Mouse (Mus musculus) B cell, adult 67 days (primary cell): ENCODE data around the gene Olfr18. TPM values are rescaled to one million over a fixed set of nuclear protein-coding genes. Genes with fewer than 3 reads are reported as not detected.

Experiments
- total RNA-seq, 2 experiments: library from RNA; stranded (reverse); gene quantifications; 4 replicates each; pipeline ENCODE4 v1.2.4; 2023

Olfr18 gene
- total RNA-seq: not detected

GRCm38 (mm10) chr9:20335994-20336393 lies at the start of gene Olfr18:
Gene Olfr18, minus strand, starts transcription at chr9:20336094.

GRCm38 (mm10) chr9:20384532-20385342 lies 48.8 kb upstream of the Olfr18 start, which contains the start of gene Zfp560:
Gene Zfp560, minus strand, starts transcription at chr9:20385177.

GRCm38 (mm10) chr9:20298232-20298631 lies 37.7 kb downstream of the Olfr18 start, which contains the start of gene Olfr873:
Gene Olfr873, plus strand, starts transcription at chr9:20298532.

GRCm38 (mm10) chr9:20282051-20282450 lies 53.8 kb downstream of the Olfr18 start, which contains the start of gene Olfr39:
Gene Olfr39, plus strand, starts transcription at chr9:20282351.

Other genes with a start within 250 kb of the Olfr18 start
- not detected for gene Olfr868, start 237.5 kb downstream of the Olfr18 start, total RNA-seq
- not detected for gene Olfr869, start 207.1 kb downstream of the Olfr18 start, total RNA-seq
- gene Olfr870, start 162.0 kb downstream of the Olfr18 start, total RNA-seq: not detected
- gene Olfr871, start 123.9 kb downstream of the Olfr18 start, total RNA-seq: not detected
- not detected for gene Olfr872, start 99.0 kb downstream of the Olfr18 start, total RNA-seq
- not detected for gene Olfr39, start 53.7 kb downstream of the Olfr18 start, total RNA-seq
- not detected for gene Olfr873, start 37.6 kb downstream of the Olfr18 start, total RNA-seq
- gene Zfp560, start 49.1 kb upstream of the Olfr18 start, total RNA-seq: 10 to 100 TPM in 1 of 2 experiments, 1 to 10 TPM in 1; 7.3 to 10.5 TPM
- gene Zfp26, start 124.1 kb upstream of the Olfr18 start, total RNA-seq: 10 to 100 TPM; 44.4 to 50.1 TPM
- 10 to 100 TPM; 23.0 TPM for gene Zfp426, start 156.7 kb upstream of the Olfr18 start, total RNA-seq
- gene Zfp266, start 185.3 kb upstream of the Olfr18 start, total RNA-seq: 10 to 100 TPM; 39.8 to 42.2 TPM
- gene Zfp846, start 245.2 kb upstream of the Olfr18 start, total RNA-seq: 1 to 10 TPM; 8.9 to 9.1 TPM